Mouse (Mus musculus): ENCODE measurements around the gene Ntsr2.

GRCm38 (mm10) chr12:16630866-16631185, 22.4 kb upstream of the Ntsr2 start:
- TF ChIP-seq POLR2A (IDR thresholded peaks at IDR 0.05; ENCODE audit: borderline replicate concordance, extremely low read depth, insufficient read depth, insufficient read length, poor library complexity, severe bottlenecking) (no peak), CTCF (IDR thresholded peaks at IDR 0.05; ENCODE audit: borderline replicate concordance, extremely low read depth, insufficient read depth, insufficient read length) (no peak)
